Mouse (Mus musculus) lung, postnatal 0 days (tissue): ENCODE data around the gene Dbr1. TPM values are rescaled to one million over a fixed set of nuclear protein-coding genes. Genes with fewer than 3 reads are reported as not detected.

Source experiments
- ATAC-seq: fragments of 200-750 bp; cut with Nextera tagmentation; 2 replicates; pipeline ENCODE4 v1.8.0; 2017; ENCODE audit warnings: moderate library complexity
- DNase-seq: peaks from one replicate; pipeline ENCODE4 v3.0.0-alpha.2; 2016; ENCODE audit warnings: low spot score
- H3K27ac ChIP-seq: fragments of 300-500 bp; sonication (generic); 2 replicates; pipeline ENCODE4 v1.5.1; 2014; ENCODE audit warnings: antibody characterized with exemption, mild to moderate bottlenecking, low read length, mixed read lengths
- H3K27me3 ChIP-seq: fragments of 300-500 bp; sonication (generic); replicated peaks from 2 replicates; pipeline ENCODE4 v1.6.1; 2014; ENCODE audit warnings: low read length, mixed read lengths; ENCODE audit not compliant: insufficient read depth
- H3K36me3 ChIP-seq: fragments of 300-500 bp; sonication (generic); 2 replicates; pipeline ENCODE4 v1.6.1; 2014; ENCODE audit warnings: low read length, mixed read lengths; ENCODE audit not compliant: insufficient read depth
- H3K4me1 ChIP-seq: fragments of 300-500 bp; sonication (generic); 2 replicates; pipeline ENCODE4 v1.6.1; 2014; ENCODE audit warnings: antibody characterized with exemption, low read depth, low read length, mixed read lengths; ENCODE audit not compliant: insufficient read depth
- H3K4me2 ChIP-seq: fragments of 300-500 bp; sonication (generic); replicated peaks from 2 replicates; pipeline ENCODE4 v1.6.1; 2014; ENCODE audit warnings: low read depth, mild to moderate bottlenecking, low read length, moderate library complexity, mixed read lengths
- H3K4me3 ChIP-seq: fragments of 300-500 bp; sonication (generic); 2 replicates; pipeline ENCODE4 v1.5.1; 2014; ENCODE audit warnings: low read depth, low read length
- H3K9ac ChIP-seq: fragments of 300-500 bp; sonication (generic); replicated peaks from 2 replicates; pipeline ENCODE4 v1.6.1; 2014; ENCODE audit warnings: low read depth, mild to moderate bottlenecking
- H3K9me3 ChIP-seq: fragments of 300-500 bp; sonication (generic); 2 replicates; pipeline ENCODE4 v1.6.1; 2016; ENCODE audit warnings: low read length, mixed read lengths
- CTCF ChIP-seq: IDR thresholded peaks from 2 replicates; pipeline ENCODE4 v1.5.1; 2016; ENCODE audit warnings: antibody characterized with exemption, mild to moderate bottlenecking
- EP300 ChIP-seq: IDR thresholded peaks from 2 replicates; pipeline ENCODE4 v1.6.1; 2016; ENCODE audit warnings: antibody characterized with exemption, mild to moderate bottlenecking, control low read depth
- WGBS: fragments of 180-500 bp; shearing (Covaris S2); extraction: QIAGEN DNeasy Blood & Tissue Kit; methylation state at CpG from one replicate; pipeline ENCODE4 v1.1.7; 2014; 5-methylcytosine and 5-hydroxymethylcytosine counted together
- polyA plus RNA-seq: library from polyadenylated mRNA; unstranded; fragments of >200 nt; fragmentation: Nextera tagmentation; extraction: Ambion mirVana; gene quantifications from 2 replicates; pipeline ENCODE4 v1.2.1, GENCODE M21; 2015

Gene Dbr1
- polyA plus RNA-seq, 1 experiment from 2014 or later, result 15.8 TPM

DNA sequence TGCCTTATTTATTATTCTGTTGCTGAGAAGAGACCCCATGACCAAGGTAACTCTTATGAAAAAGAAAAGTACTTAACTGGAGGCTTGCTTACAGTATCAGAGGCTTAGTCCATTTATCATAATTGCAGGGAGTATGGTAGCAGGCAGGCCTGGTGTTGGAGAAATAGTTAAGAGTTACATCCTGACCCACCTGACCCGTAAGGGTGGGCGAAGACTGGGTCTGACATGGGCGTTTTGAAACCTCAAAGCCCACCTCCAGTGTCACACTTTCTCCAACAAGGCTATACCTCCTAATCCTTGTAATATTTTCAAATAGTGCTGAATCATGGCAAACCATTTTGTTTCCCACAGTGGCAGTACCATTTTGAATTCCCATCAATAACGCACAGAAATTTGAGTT is 53.0 kb downstream of the Dbr1 start:
- no peak overlapping the region for H3K9ac ChIP-seq
- H3K4me3 ChIP-seq, result no peak overlapping the region
- no peak overlapping the region for H3K27ac ChIP-seq
- no peak for DNase-seq
- WGBS, result 52% methylated on average over 4 of the region's 4 CpGs
- no peak overlapping the region for H3K4me2 ChIP-seq
- TF ChIP-seq EP300 (no peak), CTCF (no peak)
- no peaks in the 10 kb centered on the region; the same call in 1 of the 2 replicates for H3K4me1 ChIP-seq
- H3K9me3 ChIP-seq, result no peaks in the 10 kb centered on the region
- H3K27me3 ChIP-seq, result no peaks in the 10 kb centered on the region
- no peak for ATAC-seq
- H3K36me3 ChIP-seq, result no peaks in the 10 kb centered on the region

DNA sequence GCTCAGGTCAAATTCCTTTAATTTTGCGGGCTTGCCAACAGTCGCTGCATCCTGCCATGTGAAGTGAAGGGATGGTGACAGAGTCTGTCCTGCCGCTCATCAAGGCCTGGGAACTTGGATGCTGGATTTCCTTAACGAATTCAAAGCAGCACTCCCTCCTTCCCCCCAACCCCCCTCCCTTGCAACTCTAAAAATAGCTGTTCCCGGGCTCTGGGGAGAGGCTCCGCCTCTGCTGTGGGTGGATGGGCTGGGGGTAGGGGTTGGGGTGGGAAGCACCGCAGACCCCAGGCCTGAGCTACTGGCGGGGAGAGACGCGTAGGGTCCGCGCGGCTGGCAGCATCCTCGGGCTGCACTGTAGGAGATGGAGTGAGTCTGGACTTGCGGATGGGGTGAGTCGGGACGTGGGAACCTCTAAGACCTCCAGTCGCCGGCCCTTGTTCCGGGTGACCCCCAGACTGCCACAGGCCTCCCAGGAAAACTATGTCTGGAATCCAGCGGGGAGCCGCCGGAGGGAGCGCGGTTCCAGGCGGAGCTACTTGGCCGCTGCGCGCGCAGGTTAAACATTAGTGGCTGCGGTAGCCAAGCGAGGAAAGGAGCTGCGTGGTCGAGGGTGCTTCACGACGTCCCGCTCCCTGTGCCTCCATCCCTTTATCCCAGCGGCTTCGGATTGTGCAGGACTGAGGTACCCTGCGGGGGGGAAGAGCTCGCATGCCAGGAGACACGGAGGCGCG is 53.8 kb downstream of the Dbr1 start, which contains the start of gene Dzip1l:
TSS of gene Dzip1l (plus strand) at position 216 of the 731 bp plus-strand sequence.
- no peak for TF ChIP-seq CTCF
- no peaks in the 10 kb centered on the region; the same call in 1 of the 2 replicates for H3K4me1 ChIP-seq
- peak within 1 kb of the TSS; percentile 50 for H3K4me3 ChIP-seq
- ATAC-seq (peak; percentile 88), DNase-seq (peak; percentile 87)
- 1% methylated on average over 44 of the region's 44 CpGs for WGBS
- H3K4me2 ChIP-seq, result peak within 1 kb of the TSS; percentile 81
- H3K9ac ChIP-seq, result peak within 1 kb of the TSS; percentile 63
- H3K27ac ChIP-seq, result peak within 1 kb of the TSS; percentile 81
- H3K36me3 ChIP-seq, result no peaks in the 10 kb centered on the region
- H3K27me3 ChIP-seq, result no peaks in the 10 kb centered on the region
- no peaks in the 10 kb centered on the region for H3K9me3 ChIP-seq

GRCm38 (mm10) chr9:99630071-99630470 is 54.5 kb downstream of the Dbr1 start:
- no peaks in the 10 kb centered on the region for H3K27me3 ChIP-seq
- peak overlapping the region; percentile 81 for H3K4me2 ChIP-seq
- peak; percentile 10; the same call in 1 of the 2 replicates for ATAC-seq
- peak overlapping the region; percentile 50 for H3K4me3 ChIP-seq
- peak overlapping the region; percentile 81 for H3K27ac ChIP-seq
- 3% methylated on average over 11 of the region's 11 CpGs for WGBS
- H3K4me1 ChIP-seq, result no peaks in the 10 kb centered on the region; the same call in 1 of the 2 replicates
- H3K9ac ChIP-seq, result peak overlapping the region; percentile 63
- H3K36me3 ChIP-seq, result no peaks in the 10 kb centered on the region
- TF ChIP-seq EP300 (no peak), CTCF (no peak)
- H3K9me3 ChIP-seq, result no peaks in the 10 kb centered on the region
- peak; percentile 18 for DNase-seq

DNA sequence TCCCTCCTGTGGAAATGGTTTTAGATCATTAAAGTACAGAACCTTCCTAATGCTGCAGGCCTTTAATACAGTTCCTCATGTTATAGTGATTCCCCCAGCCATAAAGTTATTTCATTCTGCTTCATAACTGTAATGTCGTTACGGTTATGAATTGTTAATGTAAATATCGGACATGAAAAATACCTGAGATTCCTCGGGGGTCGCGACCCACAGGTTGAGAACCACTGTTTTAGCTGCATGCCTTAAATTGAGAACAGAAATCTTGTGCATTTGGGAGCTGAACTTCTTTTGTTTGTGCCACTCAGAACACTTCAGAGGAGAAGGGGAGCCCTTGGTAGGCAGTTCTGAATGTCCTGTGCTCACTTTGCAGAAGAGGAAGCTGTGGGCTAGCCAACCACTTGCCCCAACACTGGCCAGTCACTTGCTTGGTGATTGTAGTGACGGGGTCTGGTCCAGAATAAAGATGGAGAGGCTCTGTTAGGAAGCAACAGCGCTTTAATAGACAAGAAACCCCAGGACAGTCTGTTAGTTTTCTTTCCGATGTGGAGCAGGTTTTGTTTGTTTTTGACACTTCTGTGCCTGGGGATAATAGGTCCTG is 55.0 kb downstream of the Dbr1 start:
- H3K4me2 ChIP-seq, result peak overlapping the region; percentile 81
- no peak for ATAC-seq
- H3K9ac ChIP-seq, result peak overlapping the region; percentile 63
- H3K4me1 ChIP-seq, result no peaks in the 10 kb centered on the region; the same call in 1 of the 2 replicates
- no peaks in the 10 kb centered on the region for H3K27me3 ChIP-seq
- no peaks in the 10 kb centered on the region for H3K9me3 ChIP-seq
- 0 out of 2 replicates have a peak, but pooled peaks have one; percentile 12 for TF ChIP-seq EP300
- TF ChIP-seq CTCF, result no peak
- DNase-seq, result peak; percentile 27
- peak overlapping the region; percentile 50 for H3K4me3 ChIP-seq
- H3K36me3 ChIP-seq, result no peaks in the 10 kb centered on the region
- WGBS, result 34% methylated on average over 9 of the region's 9 CpGs
- peak overlapping the region; percentile 81 for H3K27ac ChIP-seq

- WGBS, result 55% methylated on average over 2 of the region's 2 CpGs
- no peak overlapping the region for H3K9ac ChIP-seq
- H3K36me3 ChIP-seq, result no peaks in the 10 kb centered on the region
- no peaks in the 10 kb centered on the region for H3K9me3 ChIP-seq
- ATAC-seq (no peak), DNase-seq (peak; percentile 36)
- H3K27me3 ChIP-seq, result no peaks in the 10 kb centered on the region
- TF ChIP-seq CTCF (no peak), EP300 (no peak)
- peak overlapping the region; percentile 33; the same call in 1 of the 2 replicates for H3K4me2 ChIP-seq
- no peak overlapping the region for H3K4me3 ChIP-seq
- H3K4me1 ChIP-seq, result no peaks in the 10 kb centered on the region; the same call in 1 of the 2 replicates
- 0 out of 2 replicates have a peak overlapping the region, but pooled peaks have one; percentile 26 for H3K27ac ChIP-seq
Observed at GRCm38 (mm10) chr9:99631781-99632180, 56.2 kb downstream of the Dbr1 start.

- H3K36me3 ChIP-seq, result no peaks in the 10 kb centered on the region
- no peaks in the 10 kb centered on the region; the same call in 1 of the 2 replicates for H3K4me1 ChIP-seq
- no peaks in the 10 kb centered on the region for H3K9me3 ChIP-seq
- no peak overlapping the region for H3K27ac ChIP-seq
- H3K27me3 ChIP-seq, result no peaks in the 10 kb centered on the region
- DNase-seq (peak; percentile 59), ATAC-seq (peak; percentile 41)
- 48% methylated on average over 8 of the region's 8 CpGs for WGBS
- no peak overlapping the region for H3K9ac ChIP-seq
- H3K4me2 ChIP-seq, result peak overlapping the region; percentile 33; the same call in 1 of the 2 replicates
- H3K4me3 ChIP-seq, result no peak overlapping the region
- peak; percentile 43 for TF ChIP-seq CTCF
- no peak for TF ChIP-seq EP300
Observed at GRCm38 (mm10) chr9:99632264-99632663, 56.7 kb downstream of the Dbr1 start.

Other genes with a start within 250 kb of the Dbr1 start
- 1.3 and 1.5 TPM in 2 replicates for gene Esyt3, start 217.2 kb upstream of the Dbr1 start, polyA plus RNA-seq
- 13.9 and 22.4 TPM in 2 replicates for gene Mras, start 138.4 kb upstream of the Dbr1 start, polyA plus RNA-seq
- gene Nme9, start 124.3 kb upstream of the Dbr1 start, polyA plus RNA-seq, result 17.1 and 19.2 TPM in 2 replicates
- 13.7 and 15.8 TPM in 2 replicates for gene Armc8, start 6.9 kb upstream of the Dbr1 start, polyA plus RNA-seq
- not detected in 2 replicates for gene A4gnt, start 36.7 kb downstream of the Dbr1 start, polyA plus RNA-seq
- 15.4 and 17.1 TPM in 2 replicates for gene Dzip1l, start 53.7 kb downstream of the Dbr1 start, polyA plus RNA-seq
- 963 and 1,066 TPM in 2 replicates for gene Cldn18, start 141.5 kb downstream of the Dbr1 start, polyA plus RNA-seq